Mouse (Mus musculus) brain, embryonic 18.5 days (tissue): ENCODE data around the gene 1700018F24Rik.
"Not testable (repeated sequence)": the region's sequence is repeated elsewhere in the genome, so short reads cannot be mapped to it uniquely, and the experiment has no call there.

Source experiments
- DNase-seq: peaks from one replicate; pipeline ENCODE4 v3.0.0-alpha.2; 2012; ENCODE audit warnings: low read depth, low spot score

Gene 1700018F24Rik

GRCm38 (mm10) chr5:145081866-145082613 lies 39.2 kb downstream of the 1700018F24Rik start:
- DNase-seq: no peak

- not testable (repeated sequence) for DNase-seq
These were observed 40.4 kb downstream of the 1700018F24Rik start for GRCm38 (mm10) chr5:145083201-145083600.

DNA sequence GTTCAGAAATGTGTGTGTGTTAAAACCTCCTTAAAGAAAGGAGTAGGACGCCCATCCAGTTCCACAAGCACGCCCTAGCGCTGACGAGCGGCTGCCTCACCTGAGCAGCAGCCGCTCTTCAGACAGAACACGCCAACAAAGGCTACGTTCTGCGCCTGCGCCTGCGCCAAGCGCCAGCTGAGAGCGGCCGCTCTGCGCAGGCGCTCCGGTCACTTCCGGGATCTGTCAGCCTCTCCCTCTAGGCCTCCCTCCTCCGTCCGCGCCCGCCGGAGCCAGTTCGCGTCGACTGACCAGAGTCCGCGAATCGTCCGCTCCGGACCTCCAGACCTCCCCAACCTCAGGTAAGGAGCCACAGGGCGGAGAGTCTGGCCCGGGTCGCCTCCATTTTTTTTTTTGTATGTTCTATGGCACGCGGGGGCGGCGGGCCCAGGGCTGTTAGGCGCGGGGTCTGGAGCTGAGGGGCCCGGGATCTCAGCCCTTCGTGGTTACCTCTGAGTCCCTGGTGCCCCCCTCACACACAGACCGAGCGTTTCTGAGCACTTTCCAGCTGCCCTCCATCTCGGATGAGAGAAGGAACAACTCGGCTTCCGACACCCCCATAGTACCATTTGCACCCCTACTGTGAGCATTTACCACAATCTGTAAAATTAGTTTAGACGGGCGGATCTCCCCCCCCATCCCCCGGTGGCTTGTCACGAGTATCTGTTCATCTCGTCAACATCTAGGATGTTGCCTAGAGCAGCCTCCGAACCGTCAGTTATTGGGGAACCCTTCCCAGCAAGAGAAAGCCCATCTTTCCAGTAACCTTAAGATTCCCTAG lies 41.1 kb downstream of the 1700018F24Rik start, which contains the start of the genes Arpc1a and Kpna7:
Gene Arpc1a (plus strand): TSS at position 199 of the 820 bp plus-strand sequence.
Gene Kpna7 (minus strand): TSS at position 399 of the 820 bp plus-strand sequence.
- DNase-seq: peak; percentile 82

DNA sequence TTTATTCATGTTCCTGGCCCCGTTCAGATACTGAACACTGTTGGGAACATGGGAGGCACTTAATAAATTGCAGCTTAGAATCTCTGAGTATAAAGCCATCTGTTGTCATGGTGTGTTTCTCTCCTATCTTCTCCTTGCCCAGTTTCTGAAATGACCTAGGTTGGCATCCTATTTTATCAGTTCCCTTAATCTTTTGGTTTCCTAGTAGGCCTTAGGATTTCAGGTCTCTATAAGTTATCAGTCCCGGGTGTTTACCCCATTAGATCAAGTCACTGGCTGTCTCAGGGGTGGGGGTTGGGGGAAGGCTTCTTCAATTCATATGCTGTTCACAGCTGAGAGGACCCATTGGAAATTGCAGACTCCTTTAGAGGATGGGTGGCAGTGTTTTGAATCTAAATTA lies 42.0 kb downstream of the 1700018F24Rik start:
- DNase-seq: no peak

GRCm38 (mm10) chr5:145088186-145088585 lies 45.4 kb downstream of the 1700018F24Rik start:
- DNase-seq: no peak

- no peak for DNase-seq
These were observed 47.1 kb downstream of the 1700018F24Rik start for GRCm38 (mm10) chr5:145089878-145090277.
